In genomic region chr5:35147963-35148767, GRCm38 (mm10) we compare ENCODE assay signal across 21 mouse cellular contexts. TPM values are rescaled to one million over a fixed set of nuclear protein-coding genes. Genes with fewer than 3 reads are reported as not detected.
DNase-seq lines count a peak whose midpoint lies in the region; ATAC-seq and TF ChIP-seq lines count a peak whose summit lies in the region.
"Had no signal": no experiment of that assay in that cellular context is flagged by ENCODE, and none has a peak within 500 bp of the region (broad histone marks: within the 10 kb centered on the region; RNA-seq: fewer than 3 reads in every experiment).

No protein-coding gene starts in this region.

- TF ChIP-seq CTCF in brain, embryonic 14.5 days (IDR thresholded peaks at IDR 0.05; ENCODE audit: borderline replicate concordance, extremely low read depth, insufficient read depth, insufficient read length), result no peak
- TF ChIP-seq CTCF in liver, postnatal 0 days (IDR thresholded peaks at IDR 0.05; ENCODE audit: low read depth), result no peak

- H3K4me2 ChIP-seq in hindbrain, embryonic 12.5 days (replicated peaks), result no peak overlapping the region
- H3K4me2 ChIP-seq in liver, postnatal 0 days (ENCODE audit: low read depth, low read length), result no peak overlapping the region
- H3K4me2 ChIP-seq: limb, embryonic 15.5 days; midbrain, embryonic 12.5 days had no signal

- peak; percentile 59 for ATAC-seq in hindbrain, embryonic 12.5 days (ENCODE audit: low FRiP score)
- ATAC-seq in megakaryocyte-erythroid progenitor cell, adult 5-6 weeks (replicated peaks; ENCODE audit: low FRiP score, low TSS enrichment, poor library complexity, severe bottlenecking), result no peak
- ATAC-seq in liver, postnatal 0 days, result no peak
- ATAC-seq: inflammation-experienced regulatory T-cells, adult 6 months had no signal

- intact Hi-C loops in left cerebral cortex, postnatal 4 days (cut with DNase I), result no loop called here
- intact Hi-C loops in left cerebral cortex, postnatal 14 days (cut with DNase I), result no loop called here

- H3K9ac ChIP-seq in hindbrain, embryonic 12.5 days, result no peak overlapping the region
- H3K9ac ChIP-seq in liver, postnatal 0 days (replicated peaks), result no peak overlapping the region
- H3K9ac ChIP-seq: limb, embryonic 15.5 days; midbrain, embryonic 12.5 days had no signal

- H3K27ac ChIP-seq in hindbrain, embryonic 12.5 days, result peak overlapping the region; percentile 70
- H3K27ac ChIP-seq in liver, postnatal 0 days (ENCODE audit: low read depth), result no peak overlapping the region
- H3K27ac ChIP-seq: limb, embryonic 15.5 days; midbrain, embryonic 12.5 days had no signal

- H3K27me3 ChIP-seq in hindbrain, embryonic 12.5 days, result no peaks in the 10 kb centered on the region
- no peaks in the 10 kb centered on the region for H3K27me3 ChIP-seq in liver, postnatal 0 days (ENCODE audit: insufficient read depth, low read length)
- H3K27me3 ChIP-seq: midbrain, embryonic 12.5 days had no signal

- peaks cover 23% of the 10 kb centered on the region for H3K4me1 ChIP-seq in hindbrain, embryonic 12.5 days
- H3K4me1 ChIP-seq in liver, postnatal 0 days (ENCODE audit: insufficient read depth), result no peaks in the 10 kb centered on the region

- H3K4me3 ChIP-seq in hindbrain, embryonic 12.5 days, result no peak overlapping the region
- no peak overlapping the region for H3K4me3 ChIP-seq in liver, postnatal 0 days (ENCODE audit: low read depth, low read length)
- H3K4me3 ChIP-seq: embryonic facial prominence, embryonic 10.5 days; heart, embryonic 10.5 days; limb, embryonic 15.5 days; midbrain, embryonic 12.5 days had no signal

- WGBS in hindbrain, embryonic 12.5 days, result 57% methylated on average over 8 of the region's 8 CpGs
- 63% methylated on average over 8 of the region's 8 CpGs for WGBS in liver, postnatal 0 days (ENCODE audit: insufficient replicate concordance)

- H3K36me3 ChIP-seq in hindbrain, embryonic 12.5 days, result no peaks in the 10 kb centered on the region
- no peaks in the 10 kb centered on the region for H3K36me3 ChIP-seq in liver, postnatal 0 days (replicated peaks; ENCODE audit: insufficient read depth, low read length)
- H3K36me3 ChIP-seq: embryonic facial prominence, embryonic 10.5 days; limb, embryonic 15.5 days; midbrain, embryonic 12.5 days had no signal

- no peaks in the 10 kb centered on the region for H3K9me3 ChIP-seq in hindbrain, embryonic 12.5 days (replicated peaks)
- no peaks in the 10 kb centered on the region for H3K9me3 ChIP-seq in liver, postnatal 0 days (ENCODE audit: low read length)
- H3K9me3 ChIP-seq: heart, embryonic 10.5 days; midbrain, embryonic 12.5 days had no signal

- peak; percentile 96 for DNase-seq in left cerebral cortex, postnatal 4 days
- no peak for DNase-seq in left cerebral cortex, postnatal 14 days (ENCODE audit: low spot score in 2 of 2)
- DNase-seq in brain, embryonic 14.5 days (ENCODE audit: low read depth), result peak; percentile 86
- DNase-seq in cerebellum, adult 9-10 months, result peak; percentile 83
- no peak for DNase-seq in liver, postnatal 0 days
- no peak for DNase-seq in right cerebral cortex, postnatal 25 days
- DNase-seq: gastrocnemius, postnatal 36 days; heart, postnatal 10 days; kidney, adult 8-10 months; kidney, postnatal 36 days; layer of hippocampus, adult 9-11 months; lung, postnatal 36 days; right cerebral cortex, postnatal 14 days; thymus, postnatal 4 days had no signal

- TF ChIP-seq EP300 in liver, postnatal 0 days (IDR thresholded peaks at IDR 0.05; ENCODE audit: low read depth), result no peak

- no peak for TF ChIP-seq POLR2A in brain, embryonic 14.5 days (IDR thresholded peaks at IDR 0.05; ENCODE audit: borderline replicate concordance, extremely low read depth, insufficient read depth, insufficient read length, poor library complexity, severe bottlenecking)

RNA-seq across cellular contexts. Expression of gene Lrpap1, which starts 42.6 kb away (rescaled TPM):
- total RNA-seq in left cerebral cortex, postnatal 4 days (2021), result 10 to 100 TPM; 73.4 to 83.3 TPM
- total RNA-seq in left cerebral cortex, postnatal 14 days (2021), result 100 to 1,000 TPM; 119 to 122 TPM
- 46.7 and 59.3 TPM in 2 replicates for polyA plus RNA-seq in brain, embryonic 14.5 days (2012; rRNA removed)
- polyA plus RNA-seq in hindbrain, embryonic 12.5 days (2016; fragmentation: Nextera tagmentation; extraction: Ambion mirVana), result 115 and 129 TPM in 2 replicates
- 22.9 and 26.7 TPM in 2 replicates for total RNA-seq in megakaryocyte-erythroid progenitor cell, adult 5-6 weeks (2014; fragmentation: Nextera tagmentation)
- total RNA-seq in megakaryocyte-erythroid progenitor cell, adult 5-6 weeks (2017), result 42.8 and 51.0 TPM in 2 replicates
- polyA plus RNA-seq in liver, postnatal 0 days (2015; fragmentation: Nextera tagmentation; extraction: Ambion mirVana), result 48.8 and 56.4 TPM in 2 replicates

Comparison
In these comparisons a context has a peak if more than half of its experiments do, and no peak if none do; other contexts are left out.
1. DNase-seq: peak in left cerebral cortex, postnatal 4 days (single experiment), brain, embryonic 14.5 days (single experiment) and cerebellum, adult 9-10 months (single experiment); none in left cerebral cortex, postnatal 14 days (0 of 2), liver, postnatal 0 days (single experiment) and right cerebral cortex, postnatal 25 days (single experiment).